Mouse (Mus musculus) CH12.LX (cell line): ENCODE measurements around the gene Gtf2ird2. TPM values are rescaled to one million over a fixed set of nuclear protein-coding genes. Genes with fewer than 3 reads are reported as not detected.

Experiments
- polyA plus RNA-seq: library from polyadenylated mRNA; unstranded; fragments of >175 nt; gene quantifications from 2 replicates; pipeline ENCODE4 v1.2.1, GENCODE M21; 2012; ENCODE audit warnings: low read depth; ENCODE audit not compliant: insufficient read length
- total RNA-seq, 2 experiments: library from RNA; depleted of rRNA; stranded (reverse); fragments of 300-350 nt in 1 of 2; fragments of >200 nt in 1 of 2; gene quantifications; 2 replicates each; pipeline ENCODE4 v1.2.3; 2012 to 2014

The Gtf2ird2 gene
- total and polyA plus RNA-seq, 3 experiments = 1.9 to 9.7 (median 4.7) TPM

Other genes with a start within 250 kb of the Gtf2ird2 start
- 1.2 and 1.3 TPM in 2 replicates for gene Castor2, start 84.3 kb upstream of the Gtf2ird2 start, total RNA-seq (2012; rRNA removed)
- 0.31 and 0.35 TPM in 2 replicates for gene Castor2, start 84.3 kb upstream of the Gtf2ird2 start, total RNA-seq (2014; rRNA removed)
- 3.8 and 3.9 TPM in 2 replicates for gene Castor2, start 84.3 kb upstream of the Gtf2ird2 start, polyA plus RNA-seq
- gene Rcc1l, start 7.2 kb upstream of the Gtf2ird2 start, total RNA-seq (2012; rRNA removed) = 42.3 and 42.7 TPM in 2 replicates
- 24.6 and 25.4 TPM in 2 replicates for gene Rcc1l, start 7.2 kb upstream of the Gtf2ird2 start, total RNA-seq (2014; rRNA removed)
- gene Rcc1l, start 7.2 kb upstream of the Gtf2ird2 start, polyA plus RNA-seq = 31.0 and 31.8 TPM in 2 replicates
- 225 and 342 TPM in 2 replicates for gene Ncf1, start 45.6 kb downstream of the Gtf2ird2 start, total RNA-seq (2012; rRNA removed)
- 263 and 287 TPM in 2 replicates for gene Ncf1, start 45.6 kb downstream of the Gtf2ird2 start, total RNA-seq (2014; rRNA removed)
- gene Ncf1, start 45.6 kb downstream of the Gtf2ird2 start, polyA plus RNA-seq = 299 and 302 TPM in 2 replicates
- 36.2 and 42.2 TPM in 2 replicates for gene Gtf2i, start 130.7 kb downstream of the Gtf2ird2 start, total RNA-seq (2012; rRNA removed)
- gene Gtf2i, start 130.7 kb downstream of the Gtf2ird2 start, total RNA-seq (2014; rRNA removed) = 24.5 and 28.4 TPM in 2 replicates
- 58.9 and 60.9 TPM in 2 replicates for gene Gtf2i, start 130.7 kb downstream of the Gtf2ird2 start, polyA plus RNA-seq